Mouse (Mus musculus) stomach, embryonic 15.5 days (tissue): ENCODE results near the gene Fmc1. TPM values are rescaled to one million over a fixed set of nuclear protein-coding genes. Genes with fewer than 3 reads are reported as not detected.
"Not testable (repeated sequence)": the region's sequence is repeated elsewhere in the genome, so short reads cannot be mapped to it uniquely, and the experiment has no call there.

ENCODE experiments used
- ATAC-seq: fragments of 200-750 bp; cut with Nextera tagmentation; 2 replicates; pipeline ENCODE4 v1.8.0; 2017; ENCODE audit warnings: low read depth, moderate number of reproducible peaks, moderate TSS enrichment; ENCODE audit not compliant: insufficient read depth, low FRiP score
- H3K27ac ChIP-seq: fragments of 300-500 bp; sonication (generic); 2 replicates; pipeline ENCODE4 v1.5.1; 2015; ENCODE audit warnings: mild to moderate bottlenecking, inconsistent platforms
- H3K27me3 ChIP-seq: fragments of 300-500 bp; sonication (generic); replicated peaks from 2 replicates; pipeline ENCODE4 v1.6.1; 2015; ENCODE audit warnings: inconsistent platforms
- H3K36me3 ChIP-seq: fragments of 300-500 bp; sonication (generic); 2 replicates; pipeline ENCODE4 v1.6.1; 2015; ENCODE audit warnings: inconsistent platforms
- H3K4me1 ChIP-seq: fragments of 300-500 bp; sonication (generic); 2 replicates; pipeline ENCODE4 v1.6.1; 2015; ENCODE audit warnings: inconsistent platforms
- H3K4me2 ChIP-seq: fragments of 300-500 bp; sonication (generic); 2 replicates; pipeline ENCODE4 v1.6.1; 2015; ENCODE audit warnings: mild to moderate bottlenecking, inconsistent platforms
- H3K4me3 ChIP-seq: fragments of 300-500 bp; sonication (generic); replicated peaks from 2 replicates; pipeline ENCODE4 v1.5.1; 2015; ENCODE audit warnings: inconsistent platforms
- H3K9ac ChIP-seq: fragments of 300-500 bp; sonication (generic); 2 replicates; pipeline ENCODE4 v1.6.1; 2015; ENCODE audit warnings: inconsistent platforms
- H3K9me3 ChIP-seq: fragments of 300-500 bp; sonication (generic); 2 replicates; pipeline ENCODE4 v1.6.1; 2016; ENCODE audit warnings: inconsistent platforms
- WGBS: fragments of 180-500 bp; shearing (Covaris S2); methylation state at CpG from one replicate; pipeline ENCODE4 v1.1.7; 2015; 5-methylcytosine and 5-hydroxymethylcytosine counted together
- polyA plus RNA-seq: library from polyadenylated mRNA; unstranded; fragments of >200 nt; fragmentation: Nextera tagmentation; extraction: Ambion mirVana; gene quantifications from 2 replicates; pipeline ENCODE4 v1.2.1, GENCODE M21; 2015

The Fmc1 gene
- polyA plus RNA-seq, 1 experiment from 2014 or later = 156 TPM

DNA sequence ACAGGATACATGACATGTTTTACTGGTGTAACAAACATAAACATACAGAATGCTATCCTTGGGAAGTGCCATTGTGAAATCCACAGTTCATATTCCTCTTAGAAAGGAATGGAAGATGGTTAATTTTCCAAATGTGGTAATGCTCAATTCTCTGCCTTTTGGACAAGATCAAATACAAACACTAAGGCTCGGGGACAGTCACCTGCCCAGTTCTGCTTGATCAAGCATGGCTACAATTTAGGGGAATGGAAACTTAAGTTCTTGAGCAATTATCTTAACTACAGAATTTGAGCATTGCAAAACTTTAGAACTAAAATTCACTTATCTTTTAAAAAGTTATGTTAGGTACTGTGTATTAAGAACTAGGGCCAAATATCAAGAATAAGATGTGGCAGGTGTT is 2.5 kb downstream of the Fmc1 start:
- WGBS = 86% methylated on average over 1 of the region's 1 CpGs
- Histone ChIP-seq H3K36me3 (0 out of 2 replicates have a peak, but pooled peaks cover 6% of the 10 kb centered on the region), H3K27ac (no peak overlapping the region), H3K4me3 (peak overlapping the region; percentile 89; the same call in 1 of the 2 replicates), H3K4me1 (no peaks in the 10 kb centered on the region; the same call in 1 of the 2 replicates), H3K9ac (no peak overlapping the region), H3K4me2 (peak overlapping the region; percentile 50), H3K9me3 (no peaks in the 10 kb centered on the region), H3K27me3 (no peaks in the 10 kb centered on the region)
- ATAC-seq = no peak

DNA sequence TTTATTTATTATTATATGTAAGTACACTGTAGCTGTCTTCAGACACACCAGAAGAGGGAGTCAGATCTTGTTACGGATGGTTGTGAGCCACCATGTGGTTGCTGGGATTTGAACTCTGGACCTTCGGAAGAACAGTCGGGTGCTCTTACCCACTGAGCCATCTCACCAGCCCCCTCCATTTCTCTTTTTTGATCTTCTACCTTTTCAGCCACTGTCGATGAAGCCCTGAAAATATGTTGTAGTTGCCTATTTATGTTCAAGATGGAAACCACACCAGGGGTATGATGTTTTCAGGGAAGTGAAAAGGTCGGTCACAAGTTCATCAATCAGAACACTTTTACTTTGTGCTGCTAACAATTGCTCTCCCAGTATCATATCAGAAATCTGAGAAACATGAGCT is 10.8 kb downstream of the Fmc1 start:
- H3K4me2 ChIP-seq, H3K4me1 ChIP-seq, H3K9me3 ChIP-seq, H3K27me3 ChIP-seq, ATAC-seq, H3K27ac ChIP-seq, H3K9ac ChIP-seq, H3K4me3 ChIP-seq, H3K36me3 ChIP-seq: not testable (repeated sequence)
- WGBS = 88% methylated on average over 5 of the region's 5 CpGs

DNA sequence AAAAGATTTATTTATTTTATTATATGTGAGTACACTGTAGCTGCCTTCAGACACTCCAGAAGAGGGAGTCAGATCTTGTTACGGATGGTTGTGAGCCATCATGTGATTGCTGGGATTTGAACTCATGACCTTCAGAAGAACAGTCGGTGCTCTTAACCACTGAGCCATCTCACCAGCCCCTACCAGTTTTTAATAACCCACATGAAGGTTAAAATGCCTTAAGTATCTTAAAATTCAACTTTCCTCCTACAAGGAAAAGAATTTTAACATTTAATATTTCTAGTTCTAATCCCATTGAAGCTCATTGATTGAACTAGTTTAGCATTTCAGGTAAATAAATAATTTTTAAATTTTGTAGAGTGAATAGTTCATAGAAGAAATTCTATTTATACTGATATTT is 13.7 kb downstream of the Fmc1 start:
- not testable (repeated sequence) for H3K4me2 ChIP-seq, H3K27me3 ChIP-seq, ATAC-seq, H3K27ac ChIP-seq, H3K9ac ChIP-seq, H3K4me3 ChIP-seq, H3K36me3 ChIP-seq, H3K9me3 ChIP-seq, H3K4me1 ChIP-seq
- 85% methylated on average over 2 of the region's 2 CpGs for WGBS

DNA sequence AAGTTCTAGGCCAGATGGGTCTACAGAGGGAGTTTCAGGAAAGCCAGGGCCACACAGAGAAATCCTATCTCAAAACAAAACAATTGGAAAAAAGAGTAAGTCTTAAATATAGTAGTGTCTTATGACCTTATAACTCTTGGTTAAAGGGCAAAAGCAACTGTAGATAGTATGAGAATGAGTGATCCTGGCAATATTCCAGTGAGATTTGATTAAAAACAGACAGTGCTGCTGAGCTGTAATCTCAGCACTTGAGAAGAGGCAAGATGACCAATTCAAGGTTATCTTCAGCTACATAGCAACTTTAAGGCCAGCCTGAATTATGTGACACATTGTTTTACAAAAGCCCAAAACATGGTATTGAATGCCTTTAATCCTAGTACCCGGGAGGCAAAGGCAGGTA is 14.4 kb downstream of the Fmc1 start:
- no peaks in the 10 kb centered on the region for H3K9me3 ChIP-seq
- H3K36me3 ChIP-seq = no peaks in the 10 kb centered on the region
- H3K27ac ChIP-seq = no peak overlapping the region
- H3K9ac ChIP-seq = no peak overlapping the region
- no peaks in the 10 kb centered on the region for H3K27me3 ChIP-seq
- 76% methylated on average over 1 of the region's 1 CpGs for WGBS
- H3K4me2 ChIP-seq = no peak overlapping the region
- ATAC-seq = no peak
- H3K4me1 ChIP-seq = no peaks in the 10 kb centered on the region
- no peak overlapping the region for H3K4me3 ChIP-seq

DNA sequence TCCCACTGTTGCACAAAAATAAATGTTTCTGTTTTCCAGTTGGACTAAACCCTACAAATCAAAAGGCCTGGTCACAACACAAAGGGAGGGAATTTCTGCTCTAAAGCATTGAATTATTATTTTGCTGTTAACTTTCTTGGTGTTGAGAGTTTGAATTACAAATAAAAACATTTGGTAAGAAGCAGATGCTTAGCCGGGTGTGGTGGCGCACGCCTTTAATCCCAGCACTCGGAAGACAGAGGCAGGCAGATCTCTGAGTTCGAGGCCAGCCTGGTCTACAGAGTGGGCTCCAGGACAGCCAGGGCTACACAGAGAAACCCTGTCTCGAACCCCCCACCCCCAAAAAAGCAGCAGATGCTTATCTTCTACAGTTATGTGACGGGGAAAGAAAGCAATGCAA is 15.3 kb downstream of the Fmc1 start:
- H3K4me2 ChIP-seq, H3K9me3 ChIP-seq, H3K27me3 ChIP-seq, ATAC-seq, H3K36me3 ChIP-seq, H3K4me1 ChIP-seq, H3K4me3 ChIP-seq, H3K27ac ChIP-seq, H3K9ac ChIP-seq: not testable (repeated sequence)
- WGBS = 89% methylated on average over 7 of the region's 7 CpGs

DNA sequence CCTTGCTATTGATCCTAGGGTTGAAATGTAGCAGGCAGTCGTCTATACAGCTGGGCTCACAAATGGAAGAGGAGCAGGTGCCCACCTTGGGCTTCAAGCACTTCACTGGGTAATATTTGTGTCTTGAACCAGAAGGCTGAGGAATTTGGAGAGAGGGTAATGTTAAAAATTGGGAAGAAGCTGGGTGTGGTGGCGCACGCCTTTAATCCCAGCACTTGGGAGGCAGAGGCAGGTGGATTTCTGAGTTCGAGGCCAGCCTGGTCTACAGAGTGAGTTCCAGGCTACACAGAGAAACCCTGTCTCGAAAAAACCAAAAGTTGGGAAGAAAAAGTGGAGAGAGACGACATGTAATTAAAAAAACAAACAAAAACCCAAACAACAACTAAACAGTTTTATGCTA is 16.5 kb downstream of the Fmc1 start:
- WGBS = 77% methylated on average over 6 of the region's 6 CpGs

DNA sequence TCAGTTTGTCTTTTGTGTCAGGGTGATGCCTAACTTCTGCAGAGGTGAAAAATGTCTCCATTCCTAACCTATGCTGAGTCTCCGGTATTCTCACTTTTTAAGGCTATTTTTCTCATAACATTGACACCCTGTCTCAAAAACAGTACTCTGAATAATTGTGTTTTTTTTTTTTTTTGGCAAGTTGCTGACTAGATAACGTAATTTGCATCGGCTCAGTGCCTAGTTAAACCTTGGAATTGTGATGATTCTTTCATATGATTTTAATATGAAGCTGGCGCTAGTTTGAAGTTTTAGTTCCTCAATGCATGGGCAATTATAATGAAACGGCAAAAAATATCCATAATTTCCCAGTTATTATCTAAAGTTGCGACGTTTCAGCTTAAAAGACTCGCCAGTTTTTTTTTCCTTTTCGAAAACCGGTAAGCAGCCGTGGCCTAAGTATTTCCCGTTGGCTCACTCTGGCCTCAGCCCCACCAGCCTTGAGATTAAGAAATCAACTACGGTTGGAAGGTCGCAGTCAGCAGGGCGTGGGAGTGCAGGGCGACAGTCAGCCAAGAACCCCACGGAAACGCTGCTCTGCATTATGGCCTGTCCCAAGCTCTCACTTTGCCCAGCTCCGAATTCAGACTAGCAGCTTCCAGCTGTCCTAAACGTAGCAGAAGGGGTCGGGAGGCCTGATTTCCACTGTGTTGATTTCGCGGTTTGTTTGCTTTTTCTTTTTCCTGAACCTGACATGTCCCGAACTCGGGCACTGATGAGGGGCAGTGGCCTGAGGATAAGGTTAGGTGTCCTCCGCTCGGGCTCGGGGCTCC is 17.2 kb downstream of the Fmc1 start:
- Histone ChIP-seq H3K4me1 (no peaks in the 10 kb centered on the region), H3K9ac (peak overlapping the region; percentile 82), H3K9me3 (no peaks in the 10 kb centered on the region), H3K4me2 (peak overlapping the region; percentile 64), H3K27me3 (no peaks in the 10 kb centered on the region), H3K36me3 (no peaks in the 10 kb centered on the region), H3K4me3 (peak overlapping the region; percentile 77), H3K27ac (peak overlapping the region; percentile 99)
- peak; percentile 57 for ATAC-seq
- WGBS = 4% methylated on average over 28 of the region's 28 CpGs

More for the DNA sequence above, 16.5 kb downstream of the Fmc1 start:
- H3K27ac ChIP-seq = peak overlapping the region; percentile 99; the same call in 1 of the 2 replicates
- not testable (repeated sequence) for ATAC-seq, H3K4me1 ChIP-seq, H3K36me3 ChIP-seq, H3K27me3 ChIP-seq, H3K9me3 ChIP-seq
- peak overlapping the region; percentile 64 for H3K4me2 ChIP-seq
- H3K9ac ChIP-seq = 0 out of 2 replicates have a peak overlapping the region, but pooled peaks have one; percentile 82
- peak overlapping the region; percentile 77; the same call in 1 of the 2 replicates for H3K4me3 ChIP-seq

DNA sequence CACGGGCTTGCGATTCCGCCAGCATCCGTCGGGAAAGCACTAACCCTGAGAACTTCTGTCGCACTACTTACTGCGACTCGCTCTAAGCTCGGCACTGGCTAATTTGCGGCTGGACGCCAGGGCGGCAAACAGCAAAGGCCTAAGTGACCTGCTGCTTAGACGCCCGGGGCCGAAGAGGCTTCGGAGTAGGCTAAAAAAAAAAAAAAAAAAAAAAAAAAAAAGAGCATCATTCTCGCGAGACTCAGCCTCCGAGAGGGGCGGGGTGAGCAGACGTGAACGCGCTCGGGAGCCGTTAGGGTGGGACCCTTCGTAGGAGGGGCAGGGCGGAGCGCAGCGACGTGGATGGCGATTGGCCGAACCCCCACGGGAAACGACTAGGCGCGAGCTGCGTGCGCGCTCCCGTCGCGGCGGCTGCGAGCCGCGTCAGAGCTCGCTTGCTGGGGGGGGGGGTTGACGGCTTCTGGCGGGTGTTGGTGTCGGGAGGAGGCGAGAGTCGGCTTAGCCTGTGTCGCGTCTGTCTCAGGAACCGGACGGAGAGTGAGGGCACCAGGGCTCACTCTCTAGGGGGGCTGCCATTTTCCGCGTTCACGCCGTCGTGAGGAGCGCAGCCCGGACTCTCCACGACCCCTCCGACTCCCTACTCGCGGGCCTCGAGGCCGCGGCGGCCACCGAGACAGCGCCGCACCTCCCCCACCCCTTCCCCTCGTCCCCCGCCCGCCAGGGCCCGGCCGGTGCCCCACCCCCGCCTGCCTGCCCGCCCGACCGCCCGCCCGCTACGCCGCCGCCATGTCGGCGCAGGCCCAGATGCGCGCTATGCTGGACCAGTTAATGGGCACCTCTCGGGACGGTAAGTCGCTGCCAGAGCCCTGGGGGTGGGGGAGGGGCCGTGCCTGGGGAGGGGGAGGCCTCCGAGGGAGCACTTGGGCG is 18.0 kb downstream of the Fmc1 start, which contains the start of gene Luc7l2:
TSS of gene Luc7l2 (plus strand) at position 273 of the 927 bp plus-strand sequence.
- under 1% methylated on average over 93 of the region's 98 CpGs for WGBS
- H3K9me3 ChIP-seq = no peaks in the 10 kb centered on the region
- peak within 1 kb of the TSS; percentile 100 for H3K27ac ChIP-seq
- H3K4me3 ChIP-seq = peak within 1 kb of the TSS; percentile 77
- peak within 1 kb of the TSS; percentile 64 for H3K4me2 ChIP-seq
- H3K4me1 ChIP-seq = no peaks in the 10 kb centered on the region
- no peaks in the 10 kb centered on the region for H3K27me3 ChIP-seq
- peak; percentile 89 for ATAC-seq
- H3K9ac ChIP-seq = peak within 1 kb of the TSS; percentile 82
- no peaks in the 10 kb centered on the region for H3K36me3 ChIP-seq

DNA sequence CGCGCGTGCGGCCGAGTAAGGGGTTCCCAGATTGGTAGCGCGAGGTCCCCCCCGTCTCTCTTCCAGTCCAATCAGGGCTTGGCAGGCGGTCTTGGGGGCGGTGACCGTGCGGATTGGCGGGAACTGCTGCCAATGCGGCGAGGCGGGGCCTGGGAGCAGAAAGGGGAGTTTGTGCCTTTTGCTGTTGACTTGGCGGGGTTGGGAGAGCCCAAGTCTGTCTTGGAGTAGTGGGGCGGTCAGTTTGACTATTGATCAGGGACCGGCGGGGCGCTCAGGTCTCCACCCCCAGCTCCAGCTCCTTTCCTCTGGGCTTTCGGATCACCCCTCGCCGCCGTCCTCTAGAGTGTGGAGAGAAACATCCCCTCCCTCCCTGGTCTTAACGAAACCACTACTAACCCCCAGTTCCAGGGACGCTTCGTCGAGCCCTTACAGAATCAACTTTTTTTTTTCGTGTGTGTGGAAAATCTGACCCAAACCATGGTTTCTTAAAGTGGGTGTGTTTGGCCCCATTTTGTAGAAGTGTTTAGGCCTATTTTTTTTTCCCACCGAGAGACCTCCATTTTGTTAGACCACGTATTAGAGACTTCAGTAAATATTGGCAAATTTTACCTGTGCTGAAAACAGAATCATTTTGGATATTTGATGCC is 18.8 kb downstream of the Fmc1 start:
- H3K4me1 ChIP-seq = no peaks in the 10 kb centered on the region

DNA sequence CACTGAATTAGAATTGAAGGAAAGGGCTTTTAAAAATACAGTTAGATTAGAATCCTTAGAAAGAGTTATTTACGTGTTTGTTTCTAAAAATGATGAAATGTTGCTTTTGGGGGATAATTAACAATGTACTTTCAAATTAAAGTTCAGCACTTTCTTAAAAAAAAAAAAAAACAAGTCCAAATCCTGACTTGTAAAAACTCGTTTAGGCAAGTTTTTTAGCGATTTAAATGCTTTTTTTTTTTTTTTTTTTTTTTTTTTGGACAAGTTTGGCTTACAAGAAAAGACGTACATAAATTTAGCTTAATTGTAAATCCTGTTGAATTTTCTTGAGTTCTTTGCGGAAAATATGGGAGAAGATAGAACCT is 19.3 kb downstream of the Fmc1 start:
- no peaks in the 10 kb centered on the region for H3K27me3 ChIP-seq
- no peak for ATAC-seq
- H3K9me3 ChIP-seq = no peaks in the 10 kb centered on the region
- H3K4me3 ChIP-seq = peak overlapping the region; percentile 77
- H3K9ac ChIP-seq = no peak overlapping the region
- H3K4me1 ChIP-seq = no peaks in the 10 kb centered on the region
- H3K4me2 ChIP-seq = peak overlapping the region; percentile 49
- 18% methylated on average over 5 of the region's 5 CpGs for WGBS
- H3K27ac ChIP-seq = no peak overlapping the region
- H3K36me3 ChIP-seq = no peaks in the 10 kb centered on the region

More for the DNA sequence above, 18.8 kb downstream of the Fmc1 start:
- Histone ChIP-seq H3K27ac (peak overlapping the region; percentile 100), H3K27me3 (no peaks in the 10 kb centered on the region), H3K4me2 (peak overlapping the region; percentile 49), H3K36me3 (no peaks in the 10 kb centered on the region), H3K9me3 (no peaks in the 10 kb centered on the region), H3K4me3 (peak overlapping the region; percentile 77), H3K9ac (peak overlapping the region; percentile 62)
- 0% methylated on average over 32 of the region's 32 CpGs for WGBS
- ATAC-seq = peak; percentile 94

DNA sequence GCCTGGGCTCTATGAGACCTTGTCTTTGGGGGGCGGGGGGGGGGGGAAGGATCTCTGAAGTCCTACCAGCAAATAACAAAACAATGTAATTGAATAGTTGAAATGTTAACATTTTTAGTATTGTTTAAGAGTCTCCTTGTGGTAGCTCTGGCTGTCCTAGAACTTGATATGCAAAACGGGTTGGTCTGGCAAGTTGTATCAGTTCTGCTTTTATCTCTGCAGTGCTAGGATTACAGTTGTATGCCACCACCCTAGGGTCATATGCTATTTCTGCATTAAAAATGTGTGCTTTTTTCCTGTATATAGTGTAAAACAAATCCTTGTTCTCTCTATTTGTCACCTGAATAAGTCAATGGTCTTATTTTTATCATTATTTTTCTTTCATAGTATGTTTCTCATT is 42.8 kb downstream of the Fmc1 start:
- Histone ChIP-seq H3K9me3 (no peaks in the 10 kb centered on the region), H3K4me1 (no peaks in the 10 kb centered on the region), H3K4me2 (no peak overlapping the region), H3K4me3 (no peak overlapping the region), H3K27me3 (no peaks in the 10 kb centered on the region), H3K36me3 (peaks cover 11% of the 10 kb centered on the region), H3K9ac (no peak overlapping the region), H3K27ac (no peak overlapping the region)
- ATAC-seq = no peak
- WGBS = 81% methylated on average over 2 of the region's 2 CpGs
